Mouse (Mus musculus): Measurements from ENCODE around the gene Esrra. TPM values are rescaled to one million over a fixed set of nuclear protein-coding genes. Genes with fewer than 3 reads are reported as not detected.

The Esrra gene
- polyA plus RNA-seq, 1 experiment from 2014 or later, result 5.0 TPM

DNA sequence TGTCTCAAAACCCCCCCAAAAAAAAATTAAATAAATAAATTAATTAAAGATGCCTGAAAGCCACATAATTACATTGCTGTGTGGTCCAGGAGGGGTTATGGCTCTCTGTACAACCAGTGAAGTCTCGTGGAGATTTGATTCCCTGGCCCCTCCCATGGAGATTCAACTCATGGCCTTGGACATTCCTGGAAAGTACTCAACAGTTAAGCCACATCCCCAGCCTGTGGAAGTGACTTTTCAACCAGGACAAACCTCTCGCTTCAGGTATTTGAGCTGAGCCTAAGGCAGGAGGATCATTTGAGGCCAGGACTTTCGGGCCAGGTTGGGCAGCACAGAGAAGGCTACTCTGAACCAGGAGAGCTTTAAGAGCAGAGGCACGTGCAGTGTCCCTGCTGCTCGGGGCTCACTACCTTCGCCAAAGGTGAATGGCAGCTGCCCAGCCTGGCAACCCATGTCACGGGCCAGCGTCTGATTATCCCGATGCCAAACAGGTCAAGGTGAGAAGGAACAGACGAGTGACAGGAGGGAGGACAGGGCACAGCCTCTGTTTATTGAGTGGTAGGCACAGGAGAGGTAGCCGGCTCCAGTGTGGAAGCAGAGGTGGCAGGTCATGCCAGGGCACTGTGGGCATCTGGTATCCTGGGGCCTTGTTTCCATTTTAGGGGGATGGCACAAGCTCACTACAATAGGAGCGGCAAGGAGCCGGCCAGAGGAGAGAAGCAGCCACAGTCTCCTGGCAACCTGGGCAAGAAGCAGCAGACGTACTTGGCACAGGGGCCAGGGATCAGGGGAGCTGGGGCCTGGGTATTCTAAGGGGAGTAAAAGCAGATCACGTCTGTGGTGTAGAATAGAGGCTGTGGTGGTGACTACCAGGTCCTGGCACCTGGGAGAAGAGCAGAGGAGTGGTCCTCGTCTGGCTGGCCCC is 16.2 kb upstream of the Esrra start:
- Histone ChIP-seq H3K4me1 (replicated peaks; ENCODE audit: control insufficient read depth, insufficient read depth, low read length) (peaks cover 12% of the 10 kb centered on the region), H3K9me3 (ENCODE audit: control insufficient read depth, low read length) (no peaks in the 10 kb centered on the region), H3K36me3 (ENCODE audit: control insufficient read depth, insufficient read depth, low read length) (no peaks in the 10 kb centered on the region), H3K27me3 (ENCODE audit: control insufficient read depth, insufficient read depth, low read length) (peaks cover 35% of the 10 kb centered on the region), H3K4me3 (ENCODE audit: low read depth, low read length) (no peak overlapping the region), H3K4me2 (replicated peaks; ENCODE audit: low read depth, low read length) (no peak overlapping the region), H3K9ac (ENCODE audit: low read depth, low read length) (no peak overlapping the region), H3K27ac (ENCODE audit: low read depth, low read length) (no peak overlapping the region)
- DNase-seq (ENCODE audit: low spot score) (no peak), ATAC-seq (ENCODE audit: low FRiP score) (no peak)
- 83% methylated on average over 16 of the region's 16 CpGs for WGBS

DNA sequence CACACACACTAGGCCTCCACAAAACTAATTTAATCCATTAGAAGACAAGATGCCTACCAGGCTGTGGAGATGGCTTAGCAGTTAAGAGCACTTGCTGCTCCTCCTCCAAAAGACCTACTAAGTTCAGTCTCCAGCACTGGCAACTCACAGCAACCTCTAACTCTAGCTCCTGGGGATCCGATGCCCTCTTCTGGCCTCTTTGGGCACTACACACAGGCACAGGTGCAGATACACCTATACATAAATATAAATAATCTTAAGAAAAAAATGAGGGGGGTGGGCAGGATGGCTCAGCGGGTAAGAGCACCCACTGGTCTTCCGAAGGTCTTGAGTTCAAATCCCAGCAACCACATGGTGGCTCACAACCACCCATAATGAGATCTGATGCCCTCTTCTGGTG is 14.7 kb upstream of the Esrra start:
- 21% methylated on average over 3 of the region's 3 CpGs for WGBS
- ATAC-seq (ENCODE audit: low FRiP score) (no peak), DNase-seq (ENCODE audit: low spot score) (no peak)
- peaks cover 49% of the 10 kb centered on the region for H3K27me3 ChIP-seq (ENCODE audit: control insufficient read depth, insufficient read depth, low read length)
- no peak overlapping the region for H3K27ac ChIP-seq (ENCODE audit: low read depth, low read length)
- H3K9ac ChIP-seq (ENCODE audit: low read depth, low read length), result no peak overlapping the region
- no peak overlapping the region for H3K4me2 ChIP-seq (replicated peaks; ENCODE audit: low read depth, low read length)
- no peaks in the 10 kb centered on the region for H3K36me3 ChIP-seq (ENCODE audit: control insufficient read depth, insufficient read depth, low read length)
- peaks cover 12% of the 10 kb centered on the region; the same call in 1 of the 2 replicates for H3K4me1 ChIP-seq (replicated peaks; ENCODE audit: control insufficient read depth, insufficient read depth, low read length)
- H3K4me3 ChIP-seq (ENCODE audit: low read depth, low read length), result no peak overlapping the region
- H3K9me3 ChIP-seq (ENCODE audit: control insufficient read depth, low read length), result no peaks in the 10 kb centered on the region

DNA sequence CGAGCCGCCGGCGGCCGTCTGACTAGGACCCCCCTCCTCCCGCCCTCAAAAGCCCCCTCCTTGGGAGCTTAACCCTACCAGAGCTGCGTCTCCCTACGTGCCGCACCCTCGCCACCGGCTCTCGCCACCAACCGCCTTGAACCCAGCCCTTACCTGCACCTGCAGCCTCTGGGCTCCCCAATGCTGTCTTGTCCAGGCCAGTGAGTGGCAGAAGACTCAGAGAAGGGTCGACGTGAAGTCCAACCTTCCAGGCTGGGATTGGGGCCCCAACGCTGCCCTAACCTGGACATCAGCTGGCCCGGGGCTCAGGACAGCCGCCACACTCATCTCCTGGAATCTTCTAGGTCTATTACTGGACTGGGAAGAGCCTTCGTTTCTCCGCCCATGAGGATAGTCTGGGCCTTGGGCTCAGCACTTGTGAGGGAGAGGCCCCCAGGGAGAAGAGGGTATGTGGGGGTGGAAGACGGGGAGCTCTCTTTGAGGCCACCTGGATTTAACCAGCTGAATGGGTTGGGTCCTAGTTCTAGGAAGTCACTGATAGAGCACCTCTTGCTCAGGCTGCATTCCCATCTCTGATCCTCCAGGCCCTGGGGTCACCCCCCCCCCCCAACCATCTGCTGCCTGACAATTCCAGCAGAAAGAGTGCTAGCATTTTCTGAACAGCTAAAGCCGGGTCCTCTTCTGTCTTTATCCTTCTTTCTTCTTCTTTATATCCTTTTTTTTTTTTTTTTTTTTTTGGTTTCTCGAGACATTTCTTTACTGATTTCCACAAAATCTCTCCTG is 12.8 kb upstream of the Esrra start, which contains the start of gene Kcnk4:
Gene Kcnk4 (minus strand): TSS at position 321 of the 783 bp plus-strand sequence.
- WGBS, result 9% methylated on average over 23 of the region's 23 CpGs
- Histone ChIP-seq H3K4me1 (replicated peaks; ENCODE audit: control insufficient read depth, insufficient read depth, low read length) (peaks cover 5% of the 10 kb centered on the region; the same call in 1 of the 2 replicates), H3K36me3 (ENCODE audit: control insufficient read depth, insufficient read depth, low read length) (no peaks in the 10 kb centered on the region), H3K4me2 (replicated peaks; ENCODE audit: low read depth, low read length) (peak within 1 kb of the TSS; percentile 51), H3K9ac (ENCODE audit: low read depth, low read length) (peak within 1 kb of the TSS; percentile 27; the same call in 1 of the 2 replicates), H3K27me3 (ENCODE audit: control insufficient read depth, insufficient read depth, low read length) (peaks cover 59% of the 10 kb centered on the region), H3K27ac (ENCODE audit: low read depth, low read length) (no peak within 1 kb of the TSS), H3K9me3 (ENCODE audit: control insufficient read depth, low read length) (no peaks in the 10 kb centered on the region), H3K4me3 (ENCODE audit: low read depth, low read length) (peak within 1 kb of the TSS; percentile 26)
- ATAC-seq (ENCODE audit: low FRiP score) (no peak), DNase-seq (ENCODE audit: low spot score) (peak; percentile 41)

DNA sequence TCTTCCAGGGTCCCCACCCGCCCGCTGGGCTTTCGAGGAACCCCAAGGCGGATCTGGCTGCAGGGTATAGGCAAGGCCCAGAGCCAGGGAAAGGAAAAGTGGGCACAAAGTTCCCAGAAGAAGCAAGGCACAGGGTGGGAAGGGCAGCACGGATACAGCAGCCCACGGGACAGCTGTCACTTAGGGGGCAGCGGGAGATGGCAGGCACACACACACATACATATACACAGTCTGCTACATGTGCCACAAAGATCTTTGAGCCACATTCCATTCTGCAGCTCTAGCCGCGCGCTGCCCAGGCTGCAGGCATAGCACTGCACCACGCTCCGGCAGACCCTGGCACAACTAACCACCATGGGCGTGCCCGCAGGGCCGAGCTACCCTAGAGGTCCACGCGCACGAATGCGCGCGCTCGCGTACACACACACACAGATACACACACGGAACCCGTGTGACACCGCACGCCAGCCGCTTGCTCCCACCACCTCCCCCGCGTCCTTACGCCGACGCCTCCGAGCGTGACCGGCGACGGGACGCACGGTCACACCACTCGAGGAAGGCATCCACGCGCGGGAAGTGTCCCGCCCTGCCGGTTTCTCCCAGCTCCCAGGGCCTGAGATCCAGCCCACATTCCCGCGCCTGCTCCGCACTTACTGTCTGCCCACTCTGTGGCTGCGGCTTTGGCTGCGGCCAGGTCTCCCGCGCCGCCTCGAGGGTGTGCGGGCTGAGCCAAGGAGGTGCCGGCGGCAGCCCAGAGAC is 12.0 kb upstream of the Esrra start:
- Histone ChIP-seq H3K36me3 (ENCODE audit: control insufficient read depth, insufficient read depth, low read length) (no peaks in the 10 kb centered on the region), H3K4me2 (replicated peaks; ENCODE audit: low read depth, low read length) (peak overlapping the region; percentile 51), H3K27me3 (ENCODE audit: control insufficient read depth, insufficient read depth, low read length) (peaks cover 65% of the 10 kb centered on the region), H3K9ac (ENCODE audit: low read depth, low read length) (peak overlapping the region; percentile 27; the same call in 1 of the 2 replicates), H3K27ac (ENCODE audit: low read depth, low read length) (no peak overlapping the region), H3K9me3 (ENCODE audit: control insufficient read depth, low read length) (no peaks in the 10 kb centered on the region), H3K4me3 (ENCODE audit: low read depth, low read length) (peak overlapping the region; percentile 26), H3K4me1 (replicated peaks; ENCODE audit: control insufficient read depth, insufficient read depth, low read length) (peaks cover 5% of the 10 kb centered on the region; the same call in 1 of the 2 replicates)
- peak; percentile 43 for DNase-seq (ENCODE audit: low spot score)
- 5% methylated on average over 58 of the region's 58 CpGs for WGBS
- no peak; the same call in 1 of the 2 replicates for ATAC-seq (ENCODE audit: low FRiP score)

DNA sequence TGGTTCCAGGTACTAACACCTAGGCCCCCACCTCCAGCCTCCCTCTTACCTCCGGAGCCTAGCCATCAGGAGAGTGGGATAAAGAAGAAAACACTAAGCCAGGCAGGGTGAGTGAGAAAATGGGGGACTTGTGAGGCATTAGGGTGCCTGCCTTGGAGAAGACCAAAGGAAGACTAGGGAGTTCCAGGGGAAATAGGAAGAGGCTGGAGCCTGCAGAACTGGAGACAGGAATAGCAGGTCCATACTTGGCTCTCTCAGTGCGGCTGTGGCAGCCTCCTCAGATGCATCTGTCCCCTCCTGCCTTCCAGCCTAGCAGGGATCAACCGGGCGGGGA is 11.5 kb upstream of the Esrra start:
- 20% methylated on average over 4 of the region's 4 CpGs for WGBS
- Histone ChIP-seq H3K4me3 (ENCODE audit: low read depth, low read length) (no peak overlapping the region), H3K4me2 (replicated peaks; ENCODE audit: low read depth, low read length) (no peak overlapping the region)

GRCm38 (mm10) chr19:6932018-6932417 is 10.4 kb upstream of the Esrra start:
- WGBS, result 50% methylated on average over 1 of the region's 1 CpGs
- Histone ChIP-seq H3K4me3 (ENCODE audit: low read depth, low read length) (no peak overlapping the region), H3K27ac (ENCODE audit: low read depth, low read length) (no peak overlapping the region), H3K36me3 (ENCODE audit: control insufficient read depth, insufficient read depth, low read length) (no peaks in the 10 kb centered on the region), H3K4me2 (replicated peaks; ENCODE audit: low read depth, low read length) (no peak overlapping the region), H3K27me3 (ENCODE audit: control insufficient read depth, insufficient read depth, low read length) (peaks cover 79% of the 10 kb centered on the region), H3K4me1 (replicated peaks; ENCODE audit: control insufficient read depth, insufficient read depth, low read length) (peaks cover 5% of the 10 kb centered on the region; the same call in 1 of the 2 replicates), H3K9me3 (ENCODE audit: control insufficient read depth, low read length) (no peaks in the 10 kb centered on the region), H3K9ac (ENCODE audit: low read depth, low read length) (no peak overlapping the region)
- ATAC-seq (ENCODE audit: low FRiP score), result no peak
- no peak for DNase-seq (ENCODE audit: low spot score)

More for the DNA sequence above, 11.5 kb upstream of the Esrra start:
- no peaks in the 10 kb centered on the region for H3K9me3 ChIP-seq (ENCODE audit: control insufficient read depth, low read length)
- DNase-seq (ENCODE audit: low spot score), result no peak
- no peak overlapping the region for H3K9ac ChIP-seq (ENCODE audit: low read depth, low read length)
- no peak for ATAC-seq (ENCODE audit: low FRiP score)
- H3K27me3 ChIP-seq (ENCODE audit: control insufficient read depth, insufficient read depth, low read length), result peaks cover 68% of the 10 kb centered on the region
- no peak overlapping the region for H3K27ac ChIP-seq (ENCODE audit: low read depth, low read length)
- H3K36me3 ChIP-seq (ENCODE audit: control insufficient read depth, insufficient read depth, low read length), result no peaks in the 10 kb centered on the region
- H3K4me1 ChIP-seq (replicated peaks; ENCODE audit: control insufficient read depth, insufficient read depth, low read length), result peaks cover 5% of the 10 kb centered on the region; the same call in 1 of the 2 replicates

DNA sequence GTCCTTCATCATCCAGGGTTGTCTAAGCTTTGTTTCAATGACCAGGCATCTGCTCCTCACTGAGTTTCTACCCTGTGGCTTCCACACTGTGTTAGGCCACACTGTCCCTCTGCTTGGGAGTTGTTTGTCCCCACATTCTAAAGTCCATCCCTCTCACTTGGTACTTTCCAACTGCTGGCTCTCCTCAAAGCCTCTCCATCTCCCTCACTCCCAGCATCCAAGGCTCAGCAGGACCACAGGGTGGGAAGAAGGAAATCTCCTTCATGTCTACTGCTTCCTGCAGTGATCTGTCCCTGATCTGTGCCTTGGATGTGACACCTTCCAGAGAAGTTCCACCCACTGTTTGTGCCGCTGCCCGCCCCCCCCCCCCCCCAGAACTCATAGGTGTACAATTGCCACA is 9.4 kb upstream of the Esrra start:
- H3K4me2 ChIP-seq (replicated peaks; ENCODE audit: low read depth, low read length), result no peak overlapping the region
- WGBS, result 0% methylated on average over 2 of the region's 2 CpGs
- DNase-seq (ENCODE audit: low spot score) (no peak), ATAC-seq (ENCODE audit: low FRiP score) (no peak)
- H3K4me1 ChIP-seq (replicated peaks; ENCODE audit: control insufficient read depth, insufficient read depth, low read length), result peaks cover 5% of the 10 kb centered on the region; the same call in 1 of the 2 replicates
- H3K9me3 ChIP-seq (ENCODE audit: control insufficient read depth, low read length), result no peaks in the 10 kb centered on the region
- no peak overlapping the region for H3K9ac ChIP-seq (ENCODE audit: low read depth, low read length)
- H3K36me3 ChIP-seq (ENCODE audit: control insufficient read depth, insufficient read depth, low read length), result no peaks in the 10 kb centered on the region
- H3K27me3 ChIP-seq (ENCODE audit: control insufficient read depth, insufficient read depth, low read length), result peaks cover 86% of the 10 kb centered on the region
- no peak overlapping the region for H3K4me3 ChIP-seq (ENCODE audit: low read depth, low read length)
- H3K27ac ChIP-seq (ENCODE audit: low read depth, low read length), result no peak overlapping the region

DNA sequence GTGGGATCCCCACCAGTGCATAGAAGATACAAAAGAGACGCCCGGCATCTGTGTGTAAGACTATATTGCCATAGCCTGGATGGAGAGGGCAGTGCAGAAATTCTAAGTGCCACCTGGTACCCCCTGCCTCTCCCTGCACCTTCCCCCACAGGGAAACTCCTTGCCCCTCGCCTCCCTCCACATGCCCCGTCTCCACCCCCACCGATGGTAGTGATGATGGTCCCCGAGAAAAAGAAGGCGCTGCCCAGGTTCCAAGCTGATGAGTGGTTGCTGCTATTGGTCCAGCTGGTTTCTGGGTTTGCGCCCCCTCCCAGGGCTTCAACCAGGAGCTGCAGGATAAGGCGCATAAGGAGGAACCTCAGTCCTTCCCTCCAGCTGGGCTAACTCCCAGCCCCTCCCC is 6.5 kb upstream of the Esrra start:
- DNase-seq (ENCODE audit: low spot score) (no peak), ATAC-seq (ENCODE audit: low FRiP score) (no peak)
- H3K9me3 ChIP-seq (ENCODE audit: control insufficient read depth, low read length), result no peaks in the 10 kb centered on the region
- no peak overlapping the region for H3K4me3 ChIP-seq (ENCODE audit: low read depth, low read length)
- 0 out of 2 replicates have a peak, but pooled peaks cover 7% of the 10 kb centered on the region for H3K4me1 ChIP-seq (replicated peaks; ENCODE audit: control insufficient read depth, insufficient read depth, low read length)
- 14% methylated on average over 9 of the region's 9 CpGs for WGBS
- H3K27me3 ChIP-seq (ENCODE audit: control insufficient read depth, insufficient read depth, low read length), result peaks cover 84% of the 10 kb centered on the region
- H3K4me2 ChIP-seq (replicated peaks; ENCODE audit: low read depth, low read length), result no peak overlapping the region
- no peak overlapping the region for H3K27ac ChIP-seq (ENCODE audit: low read depth, low read length)
- H3K36me3 ChIP-seq (ENCODE audit: control insufficient read depth, insufficient read depth, low read length), result no peaks in the 10 kb centered on the region
- no peak overlapping the region for H3K9ac ChIP-seq (ENCODE audit: low read depth, low read length)
